Mouse (Mus musculus) lung, adult 2 months (tissue): Measurements from ENCODE around the gene S100g.

ENCODE experiments used
- CTCF ChIP-seq: fragments of 200-500 bp; IDR thresholded peaks from 2 replicates; pipeline ENCODE4 v1.5.1; 2011; ENCODE audit warnings: mild to moderate bottlenecking, low read length, control low read depth; ENCODE audit not compliant: insufficient read depth
- POLR2A ChIP-seq: fragments of 200-500 bp; IDR thresholded peaks from 2 replicates; pipeline ENCODE4 v1.6.1; 2011; ENCODE audit warnings: low read depth, mild to moderate bottlenecking, control low read depth, low read length, borderline replicate concordance; ENCODE audit errors: extremely low read depth

GRCm38 (mm10) chrX:162949811-162950439, 14.5 kb downstream of the S100g start:
- TF ChIP-seq CTCF (no peak), POLR2A (no peak)
